Mouse (Mus musculus) kidney, postnatal 0 days (tissue): ENCODE results near the gene Bicral. TPM values are rescaled to one million over a fixed set of nuclear protein-coding genes. Genes with fewer than 3 reads are reported as not detected.

ENCODE experiments used
- ATAC-seq: fragments of 200-750 bp; cut with Nextera tagmentation; replicated peaks from 2 replicates; pipeline ENCODE4 v1.8.0; 2017; ENCODE audit warnings: low read depth, moderate number of reproducible peaks, moderate TSS enrichment, moderate library complexity; ENCODE audit not compliant: low FRiP score
- DNase-seq: peaks from one replicate; pipeline ENCODE4 v3.0.0-alpha.2; 2016; ENCODE audit warnings: low spot score
- H3K27ac ChIP-seq: fragments of 300-500 bp; sonication (generic); 2 replicates; pipeline ENCODE4 v1.5.1; 2014; ENCODE audit warnings: mild to moderate bottlenecking
- H3K27me3 ChIP-seq: fragments of 300-500 bp; sonication (generic); 2 replicates; pipeline ENCODE4 v1.6.1; 2014; ENCODE audit warnings: low read length, mixed read lengths; ENCODE audit not compliant: insufficient read depth
- H3K36me3 ChIP-seq: fragments of 300-500 bp; sonication (generic); 2 replicates; pipeline ENCODE4 v1.6.1; 2014; ENCODE audit warnings: low read length, mixed read lengths; ENCODE audit not compliant: insufficient read depth
- H3K4me1 ChIP-seq: fragments of 300-500 bp; sonication (generic); replicated peaks from 2 replicates; pipeline ENCODE4 v1.6.1; 2014; ENCODE audit warnings: antibody characterized with exemption, low read length, mixed read lengths; ENCODE audit not compliant: insufficient read depth
- H3K4me2 ChIP-seq: fragments of 300-500 bp; sonication (generic); 2 replicates; pipeline ENCODE4 v1.6.1; 2014; ENCODE audit warnings: mild to moderate bottlenecking, low read length, moderate library complexity, mixed read lengths
- H3K4me3 ChIP-seq: fragments of 300-500 bp; sonication (generic); replicated peaks from 2 replicates; pipeline ENCODE4 v1.5.1; 2014; ENCODE audit warnings: low read depth, low read length
- H3K9ac ChIP-seq: fragments of 300-500 bp; sonication (generic); 2 replicates; pipeline ENCODE4 v1.6.1; 2014; ENCODE audit warnings: low read depth, low read length
- H3K9me3 ChIP-seq: fragments of 300-500 bp; sonication (generic); replicated peaks from 2 replicates; pipeline ENCODE4 v1.6.1; 2016; ENCODE audit warnings: low read length, inconsistent platforms, mixed read lengths
- CTCF ChIP-seq: IDR thresholded peaks from 2 replicates; pipeline ENCODE4 v1.5.1; 2016; ENCODE audit warnings: antibody characterized with exemption, low read depth, mild to moderate bottlenecking, moderate library complexity
- WGBS: fragments of 180-500 bp; shearing (Covaris S2); extraction: QIAGEN DNeasy Blood & Tissue Kit; methylation state at CpG from one replicate; pipeline ENCODE4 v1.1.7; 2014; 5-methylcytosine and 5-hydroxymethylcytosine counted together
- polyA plus RNA-seq: library from polyadenylated mRNA; unstranded; fragments of >200 nt; fragmentation: Nextera tagmentation; extraction: Ambion mirVana; gene quantifications from 2 replicates; pipeline ENCODE4 v1.2.1, GENCODE M21; 2015

Gene Bicral
- polyA plus RNA-seq, 1 experiment from 2014 or later: 4.1 TPM

GRCm38 (mm10) chr17:46890843-46891594, 32.7 kb upstream of the Bicral start:
- Histone ChIP-seq H3K27me3 (no peaks in the 10 kb centered on the region), H3K4me2 (peak overlapping the region; percentile 94), H3K9ac (peak overlapping the region; percentile 91), H3K9me3 (no peaks in the 10 kb centered on the region), H3K4me3 (peak overlapping the region; percentile 90), H3K4me1 (peaks cover 19% of the 10 kb centered on the region; the same call in 1 of the 2 replicates), H3K36me3 (no peaks in the 10 kb centered on the region), H3K27ac (peak overlapping the region; percentile 85)
- DNase-seq (peak; percentile 40), ATAC-seq (peak; percentile 15)
- 1% methylated on average over 64 of the region's 64 CpGs for WGBS
- TF ChIP-seq CTCF: no peak; the same call in 1 of the 2 replicates

GRCm38 (mm10) chr17:46890116-46890815, 32.0 kb upstream of the Bicral start, which contains the start of gene Tbcc:
Gene Tbcc, plus strand, starts transcription at chr17:46890684.
- peak; percentile 85 for ATAC-seq
- Histone ChIP-seq H3K27ac (peak within 1 kb of the TSS; percentile 94), H3K4me1 (peaks cover 23% of the 10 kb centered on the region; the same call in 1 of the 2 replicates), H3K27me3 (no peaks in the 10 kb centered on the region), H3K36me3 (no peaks in the 10 kb centered on the region), H3K9me3 (no peaks in the 10 kb centered on the region), H3K4me2 (peak within 1 kb of the TSS; percentile 94), H3K9ac (peak within 1 kb of the TSS; percentile 91), H3K4me3 (peak within 1 kb of the TSS; percentile 90)
- under 1% methylated on average over 40 of the region's 40 CpGs for WGBS
- no peak for TF ChIP-seq CTCF
- DNase-seq: peak; percentile 98

GRCm38 (mm10) chr17:46889450-46890084, 31.3 kb upstream of the Bicral start:
- DNase-seq: peak; percentile 86
- Histone ChIP-seq H3K36me3 (no peaks in the 10 kb centered on the region), H3K4me2 (peak overlapping the region; percentile 87), H3K27ac (peak overlapping the region; percentile 94), H3K4me1 (peaks cover 23% of the 10 kb centered on the region; the same call in 1 of the 2 replicates), H3K27me3 (no peaks in the 10 kb centered on the region), H3K9ac (peak overlapping the region; percentile 73), H3K9me3 (no peaks in the 10 kb centered on the region), H3K4me3 (peak overlapping the region; percentile 90)
- under 1% methylated on average over 44 of the region's 44 CpGs for WGBS
- TF ChIP-seq CTCF: no peak
- peak; percentile 56 for ATAC-seq

GRCm38 (mm10) chr17:46888511-46889212, 30.4 kb upstream of the Bicral start:
- no peaks in the 10 kb centered on the region for H3K36me3 ChIP-seq
- ATAC-seq (no peak), DNase-seq (peak; percentile 65)
- H3K9ac ChIP-seq: peak overlapping the region; percentile 73; the same call in 1 of the 2 replicates
- H3K4me2 ChIP-seq: peak overlapping the region; percentile 87
- H3K27ac ChIP-seq: peak overlapping the region; percentile 94; the same call in 1 of the 2 replicates
- peaks cover 23% of the 10 kb centered on the region; the same call in 1 of the 2 replicates for H3K4me1 ChIP-seq
- WGBS: 37% methylated on average over 16 of the region's 16 CpGs
- H3K27me3 ChIP-seq: no peaks in the 10 kb centered on the region
- H3K4me3 ChIP-seq: peak overlapping the region; percentile 90
- H3K9me3 ChIP-seq: no peaks in the 10 kb centered on the region
- peak; percentile 72 for TF ChIP-seq CTCF

- Histone ChIP-seq H3K27ac (no peak overlapping the region), H3K9ac (no peak overlapping the region), H3K4me1 (0 out of 2 replicates have a peak, but pooled peaks cover 14% of the 10 kb centered on the region), H3K9me3 (no peaks in the 10 kb centered on the region), H3K27me3 (no peaks in the 10 kb centered on the region), H3K4me3 (no peak overlapping the region), H3K36me3 (no peaks in the 10 kb centered on the region), H3K4me2 (no peak overlapping the region)
- TF ChIP-seq CTCF: no peak
- no peak for ATAC-seq
- DNase-seq: no peak
- WGBS: 52% methylated on average over 17 of the region's 17 CpGs
These were observed 27.8 kb upstream of the Bicral start for GRCm38 (mm10) chr17:46885910-46886643.
